Mouse (Mus musculus): ENCODE measurements around the gene Syne2. TPM values are rescaled to one million over a fixed set of nuclear protein-coding genes. Genes with fewer than 3 reads are reported as not detected.

Syne2 gene
- total RNA-seq, 2 experiments from 2014 or later = 6.8 to 10.8 TPM

- ATAC-seq (replicated peaks; ENCODE audit: low FRiP score, poor library complexity, severe bottlenecking) = no peak
These were observed 97.8 kb downstream of the Syne2 start for GRCm38 (mm10) chr12:75915694-75916093.

- ATAC-seq (replicated peaks; ENCODE audit: low FRiP score, poor library complexity, severe bottlenecking) = no peak
These were observed 100.5 kb downstream of the Syne2 start for GRCm38 (mm10) chr12:75918415-75918814.

GRCm38 (mm10) chr12:75918914-75919313 lies 101.0 kb downstream of the Syne2 start:
- ATAC-seq (replicated peaks; ENCODE audit: low FRiP score, poor library complexity, severe bottlenecking) = no peak

- ATAC-seq (replicated peaks; ENCODE audit: low FRiP score, poor library complexity, severe bottlenecking) = no peak
These were observed 105.0 kb downstream of the Syne2 start for GRCm38 (mm10) chr12:75922900-75923299.

GRCm38 (mm10) chr12:75924852-75925251 lies 106.9 kb downstream of the Syne2 start:
- no peak for ATAC-seq (replicated peaks; ENCODE audit: low FRiP score, poor library complexity, severe bottlenecking)

- no peak for ATAC-seq (replicated peaks; ENCODE audit: low FRiP score, poor library complexity, severe bottlenecking)
These were observed 109.7 kb downstream of the Syne2 start for GRCm38 (mm10) chr12:75927596-75927995.

GRCm38 (mm10) chr12:75933561-75933960 lies 115.6 kb downstream of the Syne2 start:
- ATAC-seq (replicated peaks; ENCODE audit: low FRiP score, poor library complexity, severe bottlenecking) = no peak

- ATAC-seq (replicated peaks; ENCODE audit: low FRiP score, poor library complexity, severe bottlenecking) = no peak
These were observed 133.4 kb downstream of the Syne2 start for GRCm38 (mm10) chr12:75951328-75951727.

- ATAC-seq (replicated peaks; ENCODE audit: low FRiP score, poor library complexity, severe bottlenecking) = no peak
These were observed 134.1 kb downstream of the Syne2 start for GRCm38 (mm10) chr12:75952011-75952410.

- ATAC-seq (replicated peaks; ENCODE audit: low FRiP score, poor library complexity, severe bottlenecking) = no peak
These were observed 148.7 kb downstream of the Syne2 start for GRCm38 (mm10) chr12:75966441-75967195.

- no peak for ATAC-seq (replicated peaks; ENCODE audit: low FRiP score, poor library complexity, severe bottlenecking)
These were observed 161.1 kb downstream of the Syne2 start for GRCm38 (mm10) chr12:75979079-75979478.

GRCm38 (mm10) chr12:75983336-75983735 lies 165.4 kb downstream of the Syne2 start:
- no peak for ATAC-seq (replicated peaks; ENCODE audit: low FRiP score, poor library complexity, severe bottlenecking)

- no peak for ATAC-seq (replicated peaks; ENCODE audit: low FRiP score, poor library complexity, severe bottlenecking)
These were observed 174.4 kb downstream of the Syne2 start for GRCm38 (mm10) chr12:75992226-75992858.

- ATAC-seq (replicated peaks; ENCODE audit: low FRiP score, poor library complexity, severe bottlenecking) = no peak
These were observed 175.0 kb downstream of the Syne2 start for GRCm38 (mm10) chr12:75992946-75993345.

GRCm38 (mm10) chr12:75995086-75995485 lies 177.2 kb downstream of the Syne2 start:
- ATAC-seq (replicated peaks; ENCODE audit: low FRiP score, poor library complexity, severe bottlenecking) = no peak

- ATAC-seq (replicated peaks; ENCODE audit: low FRiP score, poor library complexity, severe bottlenecking) = no peak
These were observed 179.6 kb downstream of the Syne2 start for GRCm38 (mm10) chr12:75997547-75997946.

GRCm38 (mm10) chr12:75998416-75998815 lies 180.5 kb downstream of the Syne2 start:
- no peak for ATAC-seq (replicated peaks; ENCODE audit: low FRiP score, poor library complexity, severe bottlenecking)

GRCm38 (mm10) chr12:76004697-76005249 lies 186.8 kb downstream of the Syne2 start:
- ATAC-seq (replicated peaks; ENCODE audit: low FRiP score, poor library complexity, severe bottlenecking) = no peak

GRCm38 (mm10) chr12:76008991-76009390 lies 191.1 kb downstream of the Syne2 start:
- ATAC-seq (replicated peaks; ENCODE audit: low FRiP score, poor library complexity, severe bottlenecking) = no peak

- ATAC-seq (replicated peaks; ENCODE audit: low FRiP score, poor library complexity, severe bottlenecking) = no peak
These were observed 194.9 kb downstream of the Syne2 start for GRCm38 (mm10) chr12:76012789-76013188.

GRCm38 (mm10) chr12:76013480-76013879 lies 195.5 kb downstream of the Syne2 start:
- no peak for ATAC-seq (replicated peaks; ENCODE audit: low FRiP score, poor library complexity, severe bottlenecking)
